Mouse (Mus musculus) kidney, adult 2 months (tissue): ENCODE results near the gene 4933412E24Rik.

Experiments used
- CTCF ChIP-seq: fragments of 200-500 bp; conservative IDR thresholded peaks from 2 replicates; pipeline ENCODE4 v1.5.1; 2011; ENCODE audit warnings: low read depth, mild to moderate bottlenecking, control low read depth, low read length, moderate library complexity, mixed read lengths; ENCODE audit not compliant: insufficient read depth, insufficient read length
- POLR2A ChIP-seq: fragments of 200-500 bp; IDR thresholded peaks from one replicate; pipeline ENCODE4 v1.6.1; 2011; ENCODE audit warnings: low read depth, low read length, control low read depth

GRCm38 (mm10) chr15:59974584-59974983, 41.8 kb downstream of the 4933412E24Rik start:
- TF ChIP-seq CTCF (no peak), POLR2A (no peak)
